ENCODE assay signal across 8 mouse cellular contexts in the genomic region with DNA sequence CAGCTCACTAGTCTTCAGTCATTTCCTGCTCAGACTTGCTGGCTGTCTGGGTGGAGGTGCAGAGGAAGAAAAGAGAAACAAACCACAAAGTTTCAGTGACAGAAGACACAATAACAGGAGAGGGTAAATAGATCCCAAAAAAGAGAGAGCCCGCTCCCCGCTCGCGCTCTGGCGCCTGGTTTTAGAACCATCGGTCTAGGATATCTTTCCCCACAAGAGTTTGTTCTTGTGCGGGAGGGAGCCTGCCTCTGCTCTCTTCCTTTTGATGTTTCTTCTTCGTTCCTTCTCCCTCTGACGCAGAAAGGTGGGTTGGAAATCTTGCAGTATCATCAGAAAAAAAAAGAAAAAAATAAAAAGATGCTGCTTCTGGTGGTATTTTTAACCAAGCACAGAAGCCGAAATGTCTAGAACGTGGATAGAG.
DNase-seq lines count a peak whose midpoint lies in the region; ATAC-seq and TF ChIP-seq lines count a peak whose summit lies in the region.

No protein-coding gene starts in this region.

- peak; percentile 17 to 45 for DNase-seq in left cerebral cortex, postnatal 25 days (ENCODE audit: low spot score in 2 of 2)
- no peak for DNase-seq in left cerebral cortex, adult 8-10 months (ENCODE audit: low spot score in 2 of 2)
- DNase-seq in stomach, postnatal 0 days (ENCODE audit: low spot score): no peak
- DNase-seq in adipocyte (ENCODE audit: low spot score): no peak
- no peak for DNase-seq in testis, postnatal 10 days (ENCODE audit: low spot score)

- H3K4me2 ChIP-seq in heart, embryonic 15.5 days: peak overlapping the region; percentile 79
- peak overlapping the region; percentile 82 for H3K4me2 ChIP-seq in liver, embryonic 16.5 days (ENCODE audit: low read depth, low read length)
- peak overlapping the region; percentile 56 for H3K4me2 ChIP-seq in stomach, postnatal 0 days (replicated peaks; ENCODE audit: low read depth)

- H3K4me1 ChIP-seq in bone marrow, adult 2 months (ENCODE audit: control insufficient read depth, insufficient read depth, low read length): peaks cover 12% of the 10 kb centered on the region
- H3K4me1 ChIP-seq in heart, embryonic 15.5 days (replicated peaks): peaks cover 52% of the 10 kb centered on the region
- H3K4me1 ChIP-seq in liver, embryonic 16.5 days (ENCODE audit: control insufficient read depth, low read depth, low read length): peaks cover 50% of the 10 kb centered on the region
- H3K4me1 ChIP-seq in stomach, postnatal 0 days (replicated peaks; ENCODE audit: control insufficient read depth, insufficient read depth): 0 out of 2 replicates have a peak, but pooled peaks cover 2% of the 10 kb centered on the region

- H3K27me3 ChIP-seq in heart, embryonic 15.5 days: no peaks in the 10 kb centered on the region
- H3K27me3 ChIP-seq in liver, embryonic 16.5 days (ENCODE audit: control insufficient read depth, insufficient read depth, low read depth, low read length): no peaks in the 10 kb centered on the region
- no peaks in the 10 kb centered on the region for H3K27me3 ChIP-seq in stomach, postnatal 0 days (ENCODE audit: control insufficient read depth, insufficient read depth, low read length)

- WGBS in bone marrow, adult 2 months: 9% methylated on average over 11 of the region's 11 CpGs
- under 1% methylated on average over 11 of the region's 11 CpGs for whole genome bisulfite sequencing in heart, embryonic 15.5 days
- WGBS in liver, embryonic 16.5 days (ENCODE audit: insufficient replicate concordance): 2% methylated on average over 11 of the region's 11 CpGs
- 6% methylated on average over 11 of the region's 11 CpGs for WGBS in stomach, postnatal 0 days

- no peaks in the 10 kb centered on the region for H3K9me3 ChIP-seq in heart, embryonic 15.5 days (replicated peaks)
- no peaks in the 10 kb centered on the region for H3K9me3 ChIP-seq in liver, embryonic 16.5 days (replicated peaks; ENCODE audit: control insufficient read depth, low read length)
- H3K9me3 ChIP-seq in stomach, postnatal 0 days (ENCODE audit: control insufficient read depth, low read length): no peaks in the 10 kb centered on the region

- no peak for ATAC-seq in heart, embryonic 15.5 days (replicated peaks; ENCODE audit: insufficient number of reproducible peaks, insufficient read depth, low FRiP score, low read depth)
- ATAC-seq in liver, embryonic 16.5 days (ENCODE audit: low read depth): no peak
- ATAC-seq in stomach, postnatal 0 days (ENCODE audit: low FRiP score, low TSS enrichment): no peak

- intact Hi-C loops in left cerebral cortex, postnatal 25 days (cut with DNase I): loop anchor here (2.0 to 5.0 kb wide), 2 partner anchors 34 to 103 kb away; no protein-coding TSS in a partner anchor

- no peak for TF ChIP-seq CTCF in bone marrow, adult 2 months (IDR thresholded peaks at IDR 0.05; ENCODE audit: control insufficient read depth, insufficient read depth, low read length)
- no peak for TF ChIP-seq CTCF in stomach, postnatal 0 days (IDR thresholded peaks at IDR 0.05; ENCODE audit: low read depth)

- H3K36me3 ChIP-seq in heart, embryonic 15.5 days: no peaks in the 10 kb centered on the region
- no peaks in the 10 kb centered on the region for H3K36me3 ChIP-seq in liver, embryonic 16.5 days (ENCODE audit: control insufficient read depth, insufficient read depth)
- H3K36me3 ChIP-seq in stomach, postnatal 0 days (ENCODE audit: control insufficient read depth, insufficient read depth, low read length): no peaks in the 10 kb centered on the region

- peak overlapping the region; percentile 51 for H3K9ac ChIP-seq in heart, embryonic 15.5 days
- H3K9ac ChIP-seq in liver, embryonic 16.5 days (ENCODE audit: low read depth, low read length): peak overlapping the region; percentile 58
- peak overlapping the region; percentile 48; the same call in 1 of the 2 replicates for H3K9ac ChIP-seq in stomach, postnatal 0 days (ENCODE audit: low read length)

- TF ChIP-seq EP300 in stomach, postnatal 0 days (optimal IDR thresholded peaks at IDR 0.05): no peak

- no peak for TF ChIP-seq POLR2A in bone marrow, adult 2 months (IDR thresholded peaks at IDR 0.05; ENCODE audit: borderline replicate concordance, control insufficient read depth, low read depth, low read length)

- peak overlapping the region; percentile 79 for H3K27ac ChIP-seq in bone marrow, adult 2 months (ENCODE audit: control insufficient read depth, insufficient read depth, low read depth, low read length, poor library complexity)
- H3K27ac ChIP-seq in heart, embryonic 15.5 days: peak overlapping the region; percentile 80
- H3K27ac ChIP-seq in liver, embryonic 16.5 days (ENCODE audit: low read length): peak overlapping the region; percentile 39; the same call in 1 of the 2 replicates
- H3K27ac ChIP-seq in stomach, postnatal 0 days (replicated peaks): peak overlapping the region; percentile 56; the same call in 1 of the 2 replicates

- H3K4me3 ChIP-seq in bone marrow, adult 2 months (replicated peaks; ENCODE audit: control insufficient read depth, low read depth, low read length): peak overlapping the region; percentile 62
- peak overlapping the region; percentile 50 for H3K4me3 ChIP-seq in heart, embryonic 15.5 days
- peak overlapping the region; percentile 56 for H3K4me3 ChIP-seq in liver, embryonic 16.5 days (ENCODE audit: low read depth, low read length)
- H3K4me3 ChIP-seq in stomach, postnatal 0 days (ENCODE audit: low read depth, low read length): peak overlapping the region; percentile 34

Comparison
In these comparisons a context has a peak if more than half of its experiments do, and no peak if none do; other contexts are left out.
1. DNase-seq: peak in left cerebral cortex, postnatal 25 days (2 of 2); none in left cerebral cortex, adult 8-10 months (0 of 2), stomach, postnatal 0 days (single experiment), adipocyte (single experiment) and testis, postnatal 10 days (single experiment).
2. Peak in every context shown above with its lines, with median percentiles within 50 percentile points of each other: H3K27ac ChIP-seq, H3K4me3 ChIP-seq, H3K4me2 ChIP-seq and H3K9ac ChIP-seq.